Mouse (Mus musculus) T-cell, adult 2 months (primary cell): Measurements from ENCODE around the gene Prcc.
"Not testable (repeated sequence)": the region's sequence is repeated elsewhere in the genome, so short reads cannot be mapped to it uniquely, and the experiment has no call there.

Experiments
- DNase-seq: peaks from one replicate; pipeline ENCODE4 v3.0.0; 2022; ENCODE audit warnings: low spot score

Gene Prcc

DNA sequence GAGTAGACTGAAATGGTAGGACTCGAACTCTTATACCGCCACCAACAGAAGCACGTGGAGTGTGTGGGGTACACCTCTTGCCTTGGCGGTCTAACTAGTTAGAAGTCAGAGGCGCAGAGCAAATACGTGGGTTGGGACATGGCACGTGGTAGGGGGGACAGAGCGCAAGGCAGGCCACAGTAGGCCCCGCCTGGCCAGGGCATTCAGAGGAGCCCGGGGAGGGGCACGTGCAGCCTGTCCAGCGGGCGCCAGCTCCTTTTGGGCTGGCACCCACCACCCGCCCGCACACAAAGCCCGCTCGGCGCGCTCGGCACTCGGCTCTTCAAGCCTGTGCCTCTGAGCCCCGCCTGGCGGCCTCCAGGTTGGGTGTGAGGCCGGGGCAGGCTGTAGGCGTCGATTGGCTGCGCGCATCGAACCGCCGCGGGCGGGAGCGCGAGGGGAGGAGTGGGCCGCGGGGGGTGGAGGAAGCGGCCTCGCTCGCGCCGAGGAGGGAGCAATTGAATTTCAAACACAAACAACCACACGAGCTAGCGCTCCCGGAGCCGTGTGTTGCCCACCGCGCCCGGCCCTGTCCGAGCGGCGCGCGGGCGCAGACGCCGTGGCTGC lies 20.6 kb upstream of the Prcc start, which contains the start of gene Hdgf:
TSS of gene Hdgf (plus strand) at position 442 of the 606 bp plus-strand sequence.
- DNase-seq = peak; percentile 97

DNA sequence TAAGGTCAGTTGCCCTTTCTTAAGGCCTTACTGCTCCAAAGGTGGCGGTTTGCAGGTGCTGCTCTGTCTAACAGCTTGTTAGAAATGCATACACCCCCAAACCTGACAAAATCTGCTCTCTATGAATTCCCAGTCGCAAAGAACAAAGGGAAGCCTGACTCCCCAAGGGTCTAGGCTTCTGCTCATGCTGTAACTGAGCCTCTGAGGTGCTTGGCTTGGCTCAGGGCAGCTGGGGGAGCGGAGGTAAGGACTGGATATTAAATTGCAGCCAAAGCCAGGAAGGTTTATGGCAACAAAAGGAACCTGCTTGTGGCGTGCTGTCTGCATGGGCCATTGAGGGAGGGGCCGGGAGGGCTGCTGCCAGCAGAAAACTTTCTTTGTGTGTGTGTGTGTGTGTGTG lies 18.4 kb upstream of the Prcc start:
- no peak for DNase-seq

DNA sequence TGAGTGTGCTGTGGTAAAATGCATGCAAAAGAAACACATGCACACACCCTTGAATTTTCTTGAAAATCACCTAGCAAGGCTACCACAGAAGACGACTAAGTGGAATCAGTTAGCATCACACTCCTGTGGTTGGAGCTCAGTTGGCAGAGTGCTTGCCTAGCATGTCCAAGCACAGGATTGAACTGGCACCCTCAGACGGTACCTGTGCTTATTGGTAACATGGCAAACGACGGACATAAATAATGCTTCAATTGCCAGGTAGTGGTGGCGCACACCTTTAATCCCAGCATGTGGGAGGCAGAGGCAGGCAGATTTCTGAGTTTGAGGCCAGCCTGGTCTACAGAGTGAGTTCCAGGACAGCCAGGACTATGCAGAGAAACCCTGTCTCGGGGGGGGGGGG lies 16.6 kb upstream of the Prcc start:
- DNase-seq = not testable (repeated sequence)

DNA sequence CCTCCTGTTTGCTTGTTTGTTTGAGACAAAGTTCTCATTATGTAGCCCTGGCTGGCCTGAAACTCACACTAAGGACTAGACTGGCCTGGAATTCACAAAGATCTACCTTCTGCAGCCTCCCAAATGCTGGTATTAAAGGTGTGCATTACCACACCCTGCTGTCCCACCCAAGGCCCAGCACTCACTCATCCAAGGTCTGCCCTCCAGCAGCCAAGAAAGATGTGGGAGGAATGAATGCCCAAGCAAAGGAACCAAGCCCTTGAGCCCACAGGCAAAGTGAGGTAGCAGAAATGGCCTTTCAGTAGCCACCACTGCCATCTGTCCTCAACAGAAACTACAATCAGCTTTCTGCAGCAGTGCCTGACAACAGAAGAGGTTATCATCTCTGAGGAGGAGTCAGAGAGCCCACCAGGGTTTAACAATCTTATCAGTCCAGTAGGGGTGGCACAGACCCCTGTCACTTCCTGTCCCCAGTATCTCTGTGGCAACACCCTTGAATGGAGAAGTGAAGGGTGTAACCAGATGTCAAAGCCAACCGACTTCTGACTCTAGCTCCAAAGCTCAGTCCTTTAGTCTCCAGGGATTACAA lies 15.7 kb upstream of the Prcc start:
- no peak for DNase-seq

DNA sequence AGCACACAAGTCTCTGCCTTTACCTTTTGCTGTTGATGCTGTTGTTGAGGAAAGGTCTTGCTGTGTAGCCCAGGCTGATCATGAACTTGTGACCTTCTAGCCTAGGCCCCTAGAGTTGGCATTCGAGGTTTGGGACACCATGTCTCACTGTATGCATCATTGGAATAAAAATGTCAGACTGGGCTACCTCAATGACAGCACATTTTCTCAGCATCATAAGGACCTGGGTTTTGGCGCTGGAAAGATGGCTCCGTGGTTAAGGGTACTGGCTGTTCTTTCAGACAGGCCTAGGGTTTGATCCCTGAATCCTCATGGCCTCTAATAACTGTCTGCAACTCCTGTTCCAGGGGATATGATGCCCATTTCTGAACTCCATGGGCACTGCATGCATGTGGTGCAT lies 14.4 kb upstream of the Prcc start:
- DNase-seq = no peak

- no peak for DNase-seq
Observed at GRCm38 (mm10) chr3:87899266-87899665, 13.9 kb upstream of the Prcc start.

DNA sequence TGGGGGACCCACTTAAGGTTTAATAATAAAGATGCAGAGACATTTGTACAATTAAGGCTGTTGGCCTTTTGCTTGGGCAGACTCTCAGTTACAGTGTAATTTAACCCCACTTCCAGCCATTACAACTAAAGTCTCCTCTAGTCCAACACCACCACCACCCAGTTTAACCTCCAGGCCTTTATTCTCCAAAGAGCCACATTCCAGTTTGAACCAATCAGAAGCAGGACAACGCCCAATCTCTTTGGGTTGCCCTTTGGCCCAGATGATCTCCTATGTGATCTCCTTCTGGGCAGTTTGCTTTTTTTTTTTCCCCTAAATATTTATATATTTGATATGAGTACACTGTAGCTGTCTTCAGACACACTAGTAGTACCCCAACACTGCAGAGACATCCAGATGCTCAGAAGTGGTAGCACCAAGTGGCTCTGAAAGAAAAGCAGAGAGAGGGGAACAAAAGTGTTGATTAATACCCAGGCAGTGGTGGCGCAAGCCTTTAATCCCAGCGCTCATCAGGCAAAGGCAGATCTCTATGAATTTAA lies 8.0 kb upstream of the Prcc start:
- DNase-seq = no peak

GRCm38 (mm10) chr3:87891481-87891880 lies 6.1 kb upstream of the Prcc start:
- DNase-seq = no peak

- DNase-seq = not testable (repeated sequence)
Observed at GRCm38 (mm10) chr3:87887400-87887799, 2.0 kb upstream of the Prcc start.

GRCm38 (mm10) chr3:87886416-87886815 lies 1.0 kb upstream of the Prcc start:
- no peak for DNase-seq

DNA sequence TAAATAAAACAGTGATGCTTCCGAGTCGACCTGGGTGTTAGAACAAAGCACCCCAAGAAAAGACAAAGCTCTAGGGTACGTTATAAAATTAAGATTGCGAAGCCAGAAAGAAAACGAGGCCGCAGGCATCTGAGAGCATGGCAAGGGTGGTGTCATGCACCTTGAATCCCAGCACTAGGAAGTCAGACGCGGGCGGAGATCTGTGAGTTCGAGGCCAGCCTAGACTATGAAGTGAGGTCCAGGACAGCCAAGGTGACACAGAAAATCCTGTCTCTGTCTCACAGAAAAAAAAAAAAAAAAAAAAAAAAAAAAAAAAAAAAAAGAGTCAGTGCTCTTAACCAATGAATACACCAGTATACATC lies 577 bp upstream of the Prcc start:
- DNase-seq = no peak

DNA sequence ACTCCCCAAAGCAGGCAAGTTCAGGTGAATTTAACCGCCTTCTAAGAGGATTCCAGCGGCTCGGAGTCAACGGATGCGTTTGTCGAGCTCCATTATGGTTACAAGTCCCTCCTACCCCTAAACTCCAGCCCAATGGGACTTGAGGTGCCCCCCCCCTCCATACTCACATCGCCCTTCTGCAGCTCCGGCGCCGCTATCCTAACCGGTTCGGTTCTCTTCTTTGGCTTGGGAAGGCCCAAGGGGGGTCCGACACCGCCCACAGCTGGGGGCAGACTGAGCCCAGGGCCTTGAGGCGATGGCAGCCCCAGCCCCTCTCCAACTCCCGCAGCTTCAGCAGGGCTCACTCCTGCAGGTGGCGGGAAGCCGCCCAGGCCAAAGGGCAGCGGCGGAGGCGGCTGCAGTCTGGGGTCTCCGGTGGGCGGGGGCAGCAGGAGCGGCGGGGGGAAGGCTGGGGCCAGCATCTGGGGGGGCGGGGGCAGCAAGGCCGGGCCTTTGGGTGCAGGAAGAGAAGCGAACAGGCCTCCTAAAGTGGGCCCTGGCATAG lies 628 bp downstream of the Prcc start:
- peak; percentile 20 for DNase-seq

- no peak for DNase-seq
Observed at GRCm38 (mm10) chr3:87884291-87884690, 1.1 kb downstream of the Prcc start.

- DNase-seq = no peak
Observed at GRCm38 (mm10) chr3:87877730-87878129, 7.7 kb downstream of the Prcc start.

DNA sequence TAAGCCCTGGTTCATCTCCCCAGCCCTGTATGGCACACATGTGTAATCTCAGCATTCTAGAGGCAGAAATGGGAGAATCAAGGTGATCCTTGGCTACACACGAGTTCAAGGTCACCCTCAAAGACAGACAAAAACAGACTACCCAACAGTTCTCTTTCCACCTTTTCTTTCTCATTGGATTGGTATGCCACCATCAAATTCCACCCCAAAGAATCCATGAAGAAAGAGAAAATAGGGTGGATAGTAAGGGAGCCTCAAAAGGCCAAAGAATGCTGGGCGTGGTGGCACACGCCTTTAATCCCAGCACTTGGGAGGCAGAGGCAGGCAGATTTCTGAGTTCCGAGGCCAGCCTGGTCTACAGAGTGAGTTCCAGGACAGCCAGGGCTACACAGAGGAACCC lies 21.3 kb downstream of the Prcc start:
- DNase-seq = not testable (repeated sequence)

GRCm38 (mm10) chr3:87859813-87860212 lies 25.6 kb downstream of the Prcc start:
- peak; percentile 71 for DNase-seq

DNA sequence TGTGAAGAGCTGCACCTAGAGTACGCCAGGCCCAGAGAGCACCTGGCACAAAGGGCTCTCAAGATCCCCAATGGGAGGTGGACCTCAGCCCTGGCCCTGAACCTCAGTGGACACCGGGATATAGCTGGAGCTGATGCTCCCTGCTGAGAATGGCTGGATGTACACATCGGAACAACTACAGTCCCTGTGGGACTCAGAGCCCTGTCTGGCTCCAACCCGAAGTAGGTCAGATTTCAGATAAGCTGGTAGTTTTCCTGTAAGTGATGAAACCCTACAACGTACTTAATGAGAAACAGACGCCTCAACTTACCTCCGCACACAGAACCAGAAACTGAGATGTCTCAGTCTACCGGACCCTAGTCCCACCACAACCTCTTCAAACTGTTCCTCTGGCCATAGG lies 27.7 kb downstream of the Prcc start:
- DNase-seq = no peak

DNA sequence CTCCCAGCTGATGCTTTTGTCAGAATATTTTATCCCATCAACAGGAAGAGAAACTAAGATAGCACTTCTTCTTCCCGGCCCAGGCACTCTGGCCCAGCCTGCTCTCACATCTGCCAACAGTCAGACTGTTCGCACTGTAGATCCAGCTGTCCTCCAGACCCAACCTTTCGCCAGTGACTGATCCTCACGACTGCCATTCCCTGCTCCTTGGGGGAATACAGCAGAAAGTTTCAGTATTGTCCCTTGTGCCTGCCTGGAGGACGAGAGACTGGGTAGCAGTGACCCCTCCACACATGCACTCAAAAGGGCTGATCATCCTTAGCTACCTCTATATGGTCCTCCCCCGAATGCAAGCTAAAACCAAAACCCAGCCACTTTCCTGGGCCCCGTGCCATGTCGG lies 29.5 kb downstream of the Prcc start:
- no peak for DNase-seq

DNA sequence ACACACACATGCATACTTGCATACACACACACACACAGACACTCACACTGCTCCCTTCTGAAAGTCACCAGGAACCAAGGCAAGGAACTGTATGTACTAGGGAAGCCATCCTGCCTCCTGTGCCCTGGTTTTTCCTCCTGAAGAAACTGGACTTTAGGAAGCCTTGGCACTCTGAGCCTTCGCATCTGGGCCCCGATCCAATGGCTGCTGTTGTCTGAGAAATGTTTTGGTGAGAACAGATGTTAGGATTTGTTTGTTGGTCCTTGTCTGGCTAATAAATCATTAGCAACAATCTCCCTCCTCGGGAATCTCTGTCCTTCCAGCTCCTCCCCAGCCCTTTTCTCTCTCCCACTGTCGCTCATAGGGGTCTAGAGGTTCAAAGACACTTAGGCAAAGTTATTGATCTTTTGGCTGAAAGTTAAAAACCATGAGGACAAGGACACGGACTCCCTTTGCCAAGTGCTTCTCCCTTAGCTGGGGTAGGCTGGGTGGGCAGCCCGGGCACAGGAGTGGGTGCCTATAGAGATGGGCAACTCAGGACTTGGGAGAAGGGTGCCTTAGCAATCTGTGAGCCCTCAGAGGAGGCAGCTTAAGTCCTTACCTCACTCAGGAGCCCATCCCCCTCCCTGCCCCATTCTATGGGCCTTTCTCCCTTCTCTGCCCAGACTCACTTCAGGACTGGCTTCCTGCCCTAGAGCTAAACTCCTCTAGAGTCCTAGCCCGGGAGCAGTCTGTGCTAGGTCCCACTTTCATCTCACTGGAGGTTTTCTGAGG lies 30.4 kb downstream of the Prcc start:
- DNase-seq = no peak

DNA sequence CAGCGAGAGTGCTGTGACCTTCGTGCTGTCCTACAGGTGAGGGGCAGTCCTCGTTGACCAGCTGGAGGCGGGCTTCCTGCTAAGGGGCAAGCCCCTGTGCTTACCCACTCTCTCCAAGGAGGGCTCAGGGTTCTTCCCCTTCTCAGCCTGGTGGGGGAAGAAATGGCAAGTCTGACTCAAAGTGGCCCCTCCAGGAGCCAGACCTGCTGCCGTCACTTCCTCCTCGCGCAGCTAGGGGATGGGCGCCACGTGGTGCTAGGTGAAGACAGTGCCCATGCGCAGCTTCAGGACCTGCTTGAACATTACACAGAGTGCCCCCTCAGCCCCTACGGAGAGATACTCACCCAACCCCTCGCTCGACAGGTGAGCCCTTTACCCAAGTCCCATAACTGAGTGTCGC lies 36.3 kb downstream of the Prcc start:
- DNase-seq = no peak

- peak; percentile 74 for DNase-seq
Observed at GRCm38 (mm10) chr3:87847680-87848079, 37.7 kb downstream of the Prcc start.

- peak; percentile 89 for DNase-seq
Observed at GRCm38 (mm10) chr3:87846650-87847110, 38.7 kb downstream of the Prcc start, which contains the start of gene Sh2d2a. Gene Sh2d2a (plus strand): TSS chr3:87846755.

DNA sequence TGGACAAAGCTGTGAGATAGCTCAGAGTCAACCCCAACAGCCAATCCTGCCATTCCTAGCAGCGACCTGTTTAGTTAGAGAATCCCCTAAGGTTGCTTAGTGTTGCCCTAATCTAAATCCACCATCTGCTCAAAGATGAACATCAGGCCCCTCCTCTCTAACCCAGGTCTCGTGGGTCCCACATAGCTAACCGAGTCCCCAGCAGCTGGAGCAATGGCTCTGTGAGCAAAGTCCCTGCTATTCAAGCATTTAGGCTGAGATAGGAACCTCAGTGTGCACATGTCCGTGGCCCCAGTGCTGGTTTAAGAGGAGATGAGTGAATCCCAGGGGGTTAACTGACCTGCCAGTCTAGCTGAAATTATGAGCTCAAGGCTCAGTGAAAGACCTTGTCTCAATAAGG lies 39.2 kb downstream of the Prcc start:
- DNase-seq = no peak
